Mouse (Mus musculus): Measurements from ENCODE around the gene Vmn1r232. TPM values are rescaled to one million over a fixed set of nuclear protein-coding genes. Genes with fewer than 3 reads are reported as not detected.

Gene Vmn1r232
- polyA plus RNA-seq (2014; fragmentation: Nextera tagmentation; extraction: Ambion mirVana): not detected in 2 replicates

DNA sequence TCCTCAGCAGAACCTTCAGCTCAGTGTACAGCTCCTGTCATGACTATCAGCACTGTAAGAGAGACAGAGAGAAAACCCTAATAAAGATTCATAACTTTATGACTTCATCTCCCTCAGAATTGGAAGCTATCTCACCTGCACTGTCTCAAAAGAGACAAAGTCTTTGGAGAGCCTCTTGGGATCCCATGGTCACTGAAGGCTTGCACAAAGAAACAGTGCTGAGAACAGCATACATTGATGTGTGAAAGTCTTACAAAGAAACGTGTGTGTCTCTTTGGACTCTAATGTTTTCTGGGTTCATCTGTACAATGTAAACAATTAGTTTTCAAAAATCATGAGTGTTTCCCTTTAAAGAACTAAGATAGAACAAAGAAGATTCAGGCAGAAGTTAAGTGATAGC, at the start of gene Vmn1r232:
Gene Vmn1r232 (minus strand): TSS at position 101 of the 400 bp plus-strand sequence.
- 38% methylated on average over 1 of the region's 1 CpGs for WGBS
- DNase-seq: no peak
- ATAC-seq (ENCODE audit: insufficient read depth): no peak
- H3K4me1 ChIP-seq (ENCODE audit: insufficient read depth): no peaks in the 10 kb centered on the region
- no peak within 1 kb of the TSS for H3K27ac ChIP-seq (ENCODE audit: low read depth)
- H3K4me3 ChIP-seq (ENCODE audit: low read depth, low read length): no peak within 1 kb of the TSS
- no peak within 1 kb of the TSS for H3K9ac ChIP-seq
- H3K27me3 ChIP-seq (ENCODE audit: insufficient read depth, low read length): no peaks in the 10 kb centered on the region
- no peaks in the 10 kb centered on the region for H3K36me3 ChIP-seq (ENCODE audit: insufficient read depth)
- no peaks in the 10 kb centered on the region for H3K9me3 ChIP-seq (ENCODE audit: low read depth, low read length)
- H3K4me2 ChIP-seq: no peak within 1 kb of the TSS
- no peak for TF ChIP-seq CTCF (IDR thresholded peaks at IDR 0.05; ENCODE audit: low read depth)

DNA sequence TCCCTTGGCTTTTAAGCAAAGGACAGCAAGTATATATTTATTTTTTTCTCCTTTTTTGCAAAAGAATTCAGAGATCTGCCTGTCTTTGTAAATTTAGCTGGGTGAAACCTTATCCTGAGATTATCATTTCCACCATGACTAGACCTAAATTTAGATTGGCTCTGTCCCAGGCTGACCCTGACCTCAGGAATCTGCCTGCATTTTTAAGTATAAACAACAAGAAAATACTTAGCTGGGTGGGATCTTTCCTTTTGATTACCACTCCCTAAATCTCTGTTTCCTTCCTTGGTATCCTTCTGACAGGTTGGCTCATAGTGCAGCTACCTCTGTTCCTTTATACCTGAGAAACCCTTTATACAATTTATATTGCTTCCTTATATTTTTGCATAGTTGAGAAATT, 47.2 kb upstream of the Vmn1r232 start:
- no peak for ATAC-seq (ENCODE audit: insufficient read depth)
- Histone ChIP-seq H3K9me3 (ENCODE audit: low read depth, low read length) (no peaks in the 10 kb centered on the region), H3K27ac (ENCODE audit: low read depth) (no peak overlapping the region), H3K4me2 (no peak overlapping the region), H3K4me1 (ENCODE audit: insufficient read depth) (no peaks in the 10 kb centered on the region), H3K9ac (no peak overlapping the region), H3K27me3 (ENCODE audit: insufficient read depth, low read length) (no peaks in the 10 kb centered on the region), H3K4me3 (ENCODE audit: low read depth, low read length) (no peak overlapping the region), H3K36me3 (ENCODE audit: insufficient read depth) (peaks cover 82% of the 10 kb centered on the region)
- no peak for TF ChIP-seq CTCF (IDR thresholded peaks at IDR 0.05; ENCODE audit: low read depth)
- no peak for DNase-seq

DNA sequence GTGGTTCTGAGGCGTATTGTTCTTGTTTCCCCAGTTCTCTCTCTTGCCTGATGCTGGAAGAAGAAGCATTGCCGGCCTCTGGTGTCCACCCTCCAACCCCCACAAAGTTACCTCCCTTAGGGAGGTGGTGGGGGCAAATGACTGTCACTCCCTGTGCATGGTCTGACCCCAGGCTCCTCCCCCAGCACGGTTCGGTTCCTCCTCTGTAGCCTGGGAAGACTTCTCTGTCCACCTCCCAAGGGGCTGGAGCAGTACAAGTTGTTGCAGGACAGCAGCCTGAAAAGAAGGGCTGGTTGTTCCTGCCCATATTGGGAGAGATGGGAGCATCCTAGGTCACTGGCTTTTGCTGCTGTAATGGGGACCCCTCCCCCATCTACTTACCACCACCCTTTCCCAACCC, 45.9 kb upstream of the Vmn1r232 start:
- H3K27ac ChIP-seq (ENCODE audit: low read depth): no peak overlapping the region
- peaks cover 92% of the 10 kb centered on the region for H3K36me3 ChIP-seq (ENCODE audit: insufficient read depth)
- no peak overlapping the region for H3K9ac ChIP-seq
- H3K4me3 ChIP-seq (ENCODE audit: low read depth, low read length): no peak overlapping the region
- H3K4me2 ChIP-seq: no peak overlapping the region
- no peaks in the 10 kb centered on the region for H3K27me3 ChIP-seq (ENCODE audit: insufficient read depth, low read length)
- 99% methylated on average over 4 of the region's 4 CpGs for WGBS
- DNase-seq (no peak), ATAC-seq (ENCODE audit: insufficient read depth) (no peak)
- TF ChIP-seq CTCF (IDR thresholded peaks at IDR 0.05; ENCODE audit: low read depth): no peak
- no peaks in the 10 kb centered on the region for H3K9me3 ChIP-seq (ENCODE audit: low read depth, low read length)
- H3K4me1 ChIP-seq (ENCODE audit: insufficient read depth): no peaks in the 10 kb centered on the region

DNA sequence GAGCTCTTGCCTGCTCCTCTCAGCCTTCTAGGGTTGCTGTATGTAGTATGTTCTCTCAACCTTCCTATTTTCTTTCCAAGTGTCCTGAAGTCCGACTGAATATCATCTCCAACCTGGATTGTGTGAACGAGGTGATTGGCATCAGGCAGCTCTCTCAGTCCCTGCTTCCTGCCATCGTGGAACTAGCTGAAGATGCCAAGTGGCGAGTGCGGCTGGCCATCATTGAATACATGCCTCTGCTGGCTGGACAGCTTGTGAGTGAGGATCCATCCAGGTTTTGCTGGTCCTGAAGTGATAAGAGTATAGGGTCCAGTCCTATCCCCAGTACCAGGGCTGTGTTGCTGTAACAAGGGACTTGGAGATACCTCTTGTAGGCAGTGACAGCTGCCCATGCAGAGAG, 40.9 kb upstream of the Vmn1r232 start:
- no peak overlapping the region for H3K27ac ChIP-seq (ENCODE audit: low read depth)
- no peaks in the 10 kb centered on the region for H3K4me1 ChIP-seq (ENCODE audit: insufficient read depth)
- no peak overlapping the region for H3K4me3 ChIP-seq (ENCODE audit: low read depth, low read length)
- H3K27me3 ChIP-seq (ENCODE audit: insufficient read depth, low read length): no peaks in the 10 kb centered on the region
- no peak overlapping the region for H3K4me2 ChIP-seq
- WGBS: 90% methylated on average over 5 of the region's 5 CpGs
- no peak for TF ChIP-seq CTCF (IDR thresholded peaks at IDR 0.05; ENCODE audit: low read depth)
- H3K36me3 ChIP-seq (ENCODE audit: insufficient read depth): peaks cover 99% of the 10 kb centered on the region
- no peaks in the 10 kb centered on the region for H3K9me3 ChIP-seq (ENCODE audit: low read depth, low read length)
- ATAC-seq (ENCODE audit: insufficient read depth): no peak
- DNase-seq: no peak
- no peak overlapping the region for H3K9ac ChIP-seq

DNA sequence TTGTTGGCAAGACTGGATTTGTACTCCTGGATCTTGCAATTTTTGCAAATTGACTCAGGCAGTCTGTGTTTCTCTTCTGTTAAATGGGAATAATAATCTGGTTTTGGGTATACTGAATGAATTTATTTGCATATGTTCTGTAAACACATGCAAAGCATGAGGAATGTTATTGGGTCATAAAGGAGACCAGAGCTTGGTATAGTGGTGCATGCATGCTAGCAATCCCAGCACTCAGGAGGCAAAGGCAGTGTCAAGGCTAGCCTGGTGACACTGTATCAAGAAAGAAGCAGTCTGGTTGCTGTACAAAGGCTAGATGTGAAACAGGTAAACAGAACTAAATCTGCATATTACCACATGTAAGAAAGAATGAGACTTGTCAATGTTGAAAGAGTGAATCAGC, 27.1 kb upstream of the Vmn1r232 start:
- Histone ChIP-seq H3K4me3 (ENCODE audit: low read depth, low read length) (peak overlapping the region; percentile 71), H3K4me1 (ENCODE audit: insufficient read depth) (peaks cover 10% of the 10 kb centered on the region), H3K27me3 (ENCODE audit: insufficient read depth, low read length) (no peaks in the 10 kb centered on the region), H3K4me2 (peak overlapping the region; percentile 79), H3K9ac (peak overlapping the region; percentile 91), H3K27ac (ENCODE audit: low read depth) (0 out of 2 replicates have a peak overlapping the region, but pooled peaks have one; percentile 97), H3K9me3 (ENCODE audit: low read depth, low read length) (no peaks in the 10 kb centered on the region), H3K36me3 (ENCODE audit: insufficient read depth) (peaks cover 6% of the 10 kb centered on the region)
- no peak for TF ChIP-seq CTCF (IDR thresholded peaks at IDR 0.05; ENCODE audit: low read depth)
- ATAC-seq (ENCODE audit: insufficient read depth) (no peak), DNase-seq (no peak)

DNA sequence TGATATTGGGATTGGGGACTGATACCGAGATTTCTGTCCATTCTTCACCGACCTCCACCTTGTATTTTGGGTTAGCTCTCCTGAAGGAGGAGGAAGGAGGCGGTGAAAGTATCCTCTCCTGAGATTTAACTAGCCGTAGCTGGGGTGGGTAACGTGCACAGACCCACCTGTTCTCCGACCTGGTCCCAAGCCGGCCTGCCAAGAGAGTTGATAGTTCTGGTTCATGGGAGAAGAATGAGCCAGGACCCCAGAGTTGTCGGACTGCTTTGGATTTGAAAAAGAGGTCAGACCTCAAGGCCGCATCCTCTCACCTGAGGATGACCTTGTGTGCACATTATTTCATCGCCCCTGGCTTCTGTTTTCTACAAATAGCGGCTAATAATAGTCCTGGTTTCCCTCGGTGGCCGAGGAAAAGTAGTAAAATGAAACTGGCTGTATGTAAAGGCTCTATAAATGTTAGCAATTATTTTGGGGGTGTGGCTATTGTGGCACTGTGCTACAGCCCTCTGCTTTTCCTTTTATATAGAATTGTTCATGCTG, 26.6 kb upstream of the Vmn1r232 start:
- Histone ChIP-seq H3K9ac (peak overlapping the region; percentile 91), H3K4me2 (peak overlapping the region; percentile 79), H3K4me3 (ENCODE audit: low read depth, low read length) (peak overlapping the region; percentile 71), H3K9me3 (ENCODE audit: low read depth, low read length) (no peaks in the 10 kb centered on the region), H3K36me3 (ENCODE audit: insufficient read depth) (peaks cover under 1% of the 10 kb centered on the region), H3K4me1 (ENCODE audit: insufficient read depth) (peaks cover 10% of the 10 kb centered on the region), H3K27ac (ENCODE audit: low read depth) (peak overlapping the region; percentile 97), H3K27me3 (ENCODE audit: insufficient read depth, low read length) (no peaks in the 10 kb centered on the region)
- TF ChIP-seq CTCF (IDR thresholded peaks at IDR 0.05; ENCODE audit: low read depth): no peak
- DNase-seq (peak; percentile 28), ATAC-seq (ENCODE audit: insufficient read depth) (no peak)
- WGBS: 1% methylated on average over 13 of the region's 13 CpGs

DNA sequence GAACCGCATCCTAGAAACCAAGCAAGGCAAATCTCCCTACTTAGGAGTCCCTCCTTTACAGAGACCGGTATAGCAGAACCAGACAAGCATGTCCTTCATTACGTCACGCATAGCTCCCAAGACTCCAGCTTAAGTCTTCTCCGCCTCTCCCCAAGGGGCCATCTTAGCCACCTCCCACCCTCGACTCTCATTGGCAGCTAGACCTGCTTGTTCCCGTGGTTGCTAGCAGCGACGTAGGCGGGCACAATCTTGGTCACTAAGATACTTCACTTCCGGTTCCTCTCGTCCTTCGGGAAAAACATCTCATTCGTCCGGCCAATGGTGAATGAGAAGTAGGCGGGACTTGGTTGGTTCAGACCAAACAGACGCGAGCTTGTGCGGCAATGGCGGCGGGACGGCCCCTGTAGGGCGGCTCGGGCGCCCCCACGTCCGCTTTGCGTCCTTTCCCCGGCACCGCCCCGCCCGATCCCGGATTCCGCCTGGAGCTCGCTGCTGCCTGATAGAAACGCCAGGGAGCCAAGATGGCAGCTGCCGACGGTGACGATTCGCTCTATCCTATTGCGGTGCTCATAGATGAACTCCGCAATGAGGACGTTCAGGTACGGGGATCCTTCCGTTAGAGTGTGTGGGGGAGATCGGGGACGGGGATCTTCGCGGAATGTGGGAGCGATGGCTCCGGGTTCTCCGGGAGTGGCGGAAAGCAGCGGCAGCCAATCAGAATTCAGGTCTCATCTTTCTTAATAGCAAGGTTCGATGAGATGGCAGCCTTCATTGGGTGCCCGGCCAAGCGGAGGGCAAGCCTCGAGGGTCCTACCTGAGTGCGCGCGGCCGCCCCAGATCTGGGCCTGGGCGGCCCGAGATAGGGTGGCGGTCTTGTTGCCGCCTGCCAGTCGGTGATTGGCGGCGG, 25.7 kb upstream of the Vmn1r232 start, which contains the start of gene Ppp2r1a:
Gene Ppp2r1a (plus strand): TSS at position 327 of the 907 bp plus-strand sequence.
- TF ChIP-seq CTCF (IDR thresholded peaks at IDR 0.05; ENCODE audit: low read depth): no peak
- ATAC-seq (ENCODE audit: insufficient read depth) (peak; percentile 99), DNase-seq (peak; percentile 99)
- peak within 1 kb of the TSS; percentile 91 for H3K9ac ChIP-seq
- H3K9me3 ChIP-seq (ENCODE audit: low read depth, low read length): no peaks in the 10 kb centered on the region
- peak within 1 kb of the TSS; percentile 71 for H3K4me3 ChIP-seq (ENCODE audit: low read depth, low read length)
- peak within 1 kb of the TSS; percentile 79 for H3K4me2 ChIP-seq
- H3K4me1 ChIP-seq (ENCODE audit: insufficient read depth): peaks cover 10% of the 10 kb centered on the region
- WGBS: under 1% methylated on average over 69 of the region's 69 CpGs
- H3K27me3 ChIP-seq (ENCODE audit: insufficient read depth, low read length): no peaks in the 10 kb centered on the region
- H3K27ac ChIP-seq (ENCODE audit: low read depth): peak within 1 kb of the TSS; percentile 97
- no peaks in the 10 kb centered on the region for H3K36me3 ChIP-seq (ENCODE audit: insufficient read depth)
